Mouse (Mus musculus): ENCODE measurements around the gene Ccpg1. TPM values are rescaled to one million over a fixed set of nuclear protein-coding genes. Genes with fewer than 3 reads are reported as not detected.

Gene Ccpg1
- total RNA-seq (2022) = 100 to 1,000 TPM; 156 to 205 (median 185) TPM

DNA sequence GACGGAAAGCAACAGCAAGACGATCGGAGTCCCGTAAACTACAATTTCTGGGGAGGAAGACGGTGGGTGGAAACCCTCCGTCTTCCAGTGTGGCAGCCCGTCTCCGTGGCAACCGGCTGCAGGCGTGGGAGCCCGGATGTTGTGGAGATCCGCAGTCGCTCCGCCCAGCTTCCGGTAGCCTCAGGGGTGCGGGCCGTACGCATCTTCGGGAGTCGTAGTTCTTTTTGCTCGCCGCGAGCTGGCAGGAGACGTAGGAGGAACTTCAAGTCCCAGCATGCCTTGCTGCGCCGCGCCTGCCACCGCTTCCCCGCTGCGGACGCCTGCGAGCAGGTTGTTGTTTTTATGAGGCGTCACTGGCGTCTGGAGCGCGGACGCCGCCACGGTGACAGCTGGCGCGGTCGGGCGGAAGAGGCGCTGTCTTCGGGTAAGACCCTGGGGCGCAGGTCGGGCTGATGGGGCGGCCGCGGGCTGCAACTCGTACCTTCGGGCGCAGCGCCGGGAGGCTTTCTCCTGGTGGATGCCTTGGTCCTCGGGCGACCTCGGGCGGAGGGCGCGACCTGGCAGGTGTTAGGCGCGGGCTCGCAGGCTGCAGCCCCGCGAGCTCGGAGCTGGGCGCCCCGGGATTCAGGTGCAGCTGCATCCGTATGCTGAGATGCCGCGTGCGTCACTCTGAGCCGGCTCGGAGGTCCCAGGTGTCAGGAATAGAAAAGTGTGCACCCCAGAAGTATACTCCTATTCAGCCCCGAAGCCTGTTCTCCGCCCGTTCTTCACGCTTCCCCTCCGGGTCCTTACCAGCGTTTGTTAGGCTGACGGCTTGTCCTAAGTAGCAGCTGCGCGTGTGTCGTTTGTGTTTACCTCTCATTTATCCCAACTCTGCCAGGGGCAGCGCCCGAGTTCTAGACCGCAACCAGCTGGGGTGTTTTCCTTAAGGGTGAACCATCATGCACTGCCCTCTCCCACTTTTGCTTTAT, at the start of gene Ccpg1, which contains the start of gene Ccpg1os:
Gene Ccpg1 (plus strand): TSS at position 180 of the 971 bp plus-strand sequence.
Gene Ccpg1os (minus strand): TSS at position 133 of the 971 bp plus-strand sequence.
- peak; percentile 97 for DNase-seq

DNA sequence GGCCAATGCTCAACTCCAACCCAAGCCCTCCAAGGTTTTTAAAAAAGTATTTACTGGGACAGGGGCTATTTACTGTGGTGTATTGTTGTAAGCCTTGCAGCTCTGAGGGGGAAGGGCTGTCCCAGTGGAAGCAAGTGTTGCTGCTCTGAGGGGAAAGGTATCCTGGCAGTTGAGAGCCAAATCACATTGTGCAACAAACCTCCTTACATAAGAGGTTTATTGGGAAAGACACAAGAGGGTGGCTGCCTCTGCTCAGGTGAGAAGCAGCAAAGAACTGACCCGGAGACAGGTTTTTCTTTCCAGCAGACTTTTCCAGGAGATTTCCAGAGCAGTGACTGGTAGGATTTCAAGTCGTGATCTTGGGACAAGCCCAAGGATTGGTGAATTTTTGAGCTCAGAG, 48.9 kb upstream of the Ccpg1 start:
- DNase-seq = no peak

DNA sequence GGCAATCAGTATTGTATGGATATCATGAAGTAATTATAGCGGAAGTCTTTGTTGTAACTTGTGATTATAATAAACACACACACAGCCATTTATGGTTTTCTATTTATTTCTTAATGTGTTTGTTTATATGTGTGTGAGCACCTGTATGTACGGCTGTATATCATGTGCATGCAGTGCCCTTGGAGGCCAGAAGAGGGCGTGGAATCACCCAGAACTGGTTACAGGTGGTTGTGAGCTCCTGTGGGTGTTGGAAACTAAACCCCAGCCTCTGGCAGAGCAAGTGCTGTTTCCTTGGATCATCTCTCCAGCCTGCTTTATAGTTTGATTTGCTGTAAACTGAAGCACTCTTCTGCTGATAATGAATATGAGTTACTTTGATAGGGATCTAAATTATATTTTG, 41.8 kb upstream of the Ccpg1 start:
- DNase-seq = no peak

DNA sequence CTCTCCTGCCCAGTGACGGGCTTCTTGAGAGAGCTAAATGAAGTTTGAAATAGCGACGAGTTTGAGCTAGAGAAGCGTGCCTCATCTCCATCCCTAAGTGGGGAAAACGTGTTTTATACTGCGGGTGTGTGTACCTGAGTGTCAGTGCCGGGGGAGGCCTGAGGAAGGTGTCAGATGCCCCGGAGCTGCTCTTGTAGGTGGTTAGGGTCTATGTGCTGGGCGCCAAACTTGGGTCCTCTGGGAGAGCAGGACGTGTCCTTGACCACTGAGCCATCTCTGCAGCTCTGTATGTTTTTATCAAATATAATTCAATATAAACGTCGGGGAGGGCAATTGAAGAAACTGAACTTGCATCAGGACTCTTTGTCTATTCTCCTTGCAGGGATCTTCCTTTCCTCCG, 40.9 kb upstream of the Ccpg1 start:
- DNase-seq = no peak

DNA sequence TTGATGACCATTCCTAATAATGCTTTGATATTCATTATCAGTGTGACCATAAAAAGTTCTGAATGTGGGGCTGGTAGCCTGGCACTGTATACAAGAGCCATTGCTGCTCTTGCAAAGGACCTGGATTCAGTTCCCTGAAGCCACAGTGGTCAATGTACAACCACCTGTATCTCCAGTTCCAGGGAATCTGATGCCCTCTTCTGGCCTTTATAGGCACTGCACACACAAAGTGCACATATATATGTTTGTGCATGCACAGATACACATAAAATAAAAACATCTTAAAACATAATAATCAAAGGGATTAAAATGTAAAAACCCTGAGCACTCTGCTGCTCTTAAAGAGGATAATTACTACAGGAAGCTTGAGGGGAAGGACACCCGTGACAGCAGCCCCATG, 38.2 kb upstream of the Ccpg1 start:
- no peak for DNase-seq

DNA sequence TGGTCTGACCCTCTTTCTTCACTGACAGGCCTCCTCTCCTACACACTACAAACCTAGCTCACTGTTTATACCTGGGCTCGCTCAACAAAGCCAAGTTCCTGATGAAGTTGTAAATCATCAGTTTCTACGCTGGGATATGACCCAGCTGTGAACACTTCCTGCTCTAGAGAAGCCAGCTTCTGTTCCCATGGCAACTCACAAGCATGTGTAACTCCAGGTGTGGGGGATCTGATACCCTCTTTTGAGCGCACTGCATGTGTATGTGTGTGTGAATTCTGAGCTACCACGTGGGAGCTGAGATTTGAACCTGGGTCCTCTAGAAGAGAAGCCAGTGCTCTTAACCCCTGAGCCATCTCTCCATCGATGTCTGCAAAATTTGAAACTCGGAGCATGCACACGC, 35.7 kb upstream of the Ccpg1 start:
- no peak for DNase-seq

DNA sequence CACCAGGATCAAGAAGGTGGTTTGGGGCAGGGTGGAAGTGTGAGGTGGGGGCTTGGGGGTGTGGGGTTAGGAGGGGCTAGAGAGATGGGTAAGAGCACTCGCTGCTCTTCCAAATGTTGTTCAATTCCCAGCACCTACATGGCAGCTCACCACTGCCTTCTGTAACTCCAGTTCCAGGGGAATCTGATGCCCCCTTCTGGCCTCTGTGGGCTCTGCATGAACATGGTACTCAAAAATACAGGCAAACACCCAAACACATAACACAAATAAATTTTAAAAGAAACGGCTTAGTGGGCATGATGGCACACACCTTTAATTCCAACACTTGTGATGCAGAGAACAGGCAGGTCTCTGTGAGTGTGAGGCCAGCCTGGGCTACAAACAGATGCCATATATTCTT, 30.5 kb upstream of the Ccpg1 start:
- no peak for DNase-seq

DNA sequence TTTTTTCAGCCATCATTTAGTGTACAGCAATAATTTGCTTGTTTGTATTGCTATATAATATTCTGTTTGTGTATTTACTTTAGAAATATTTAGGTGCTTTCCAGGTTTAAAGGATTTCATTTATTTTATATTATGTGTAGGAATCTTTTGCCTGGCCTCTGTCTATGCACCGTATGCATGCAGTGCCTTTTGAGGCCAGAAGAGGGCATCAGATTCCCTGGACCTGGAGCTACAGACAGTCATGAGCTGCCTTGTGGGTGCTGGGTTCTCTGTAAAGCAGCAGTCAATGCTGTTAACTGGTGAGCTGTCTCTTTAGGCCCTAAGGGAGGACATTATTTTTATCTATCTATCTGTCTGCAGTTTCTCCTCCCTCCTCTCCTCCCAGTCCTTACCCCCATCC, 29.7 kb upstream of the Ccpg1 start:
- DNase-seq = no peak

DNA sequence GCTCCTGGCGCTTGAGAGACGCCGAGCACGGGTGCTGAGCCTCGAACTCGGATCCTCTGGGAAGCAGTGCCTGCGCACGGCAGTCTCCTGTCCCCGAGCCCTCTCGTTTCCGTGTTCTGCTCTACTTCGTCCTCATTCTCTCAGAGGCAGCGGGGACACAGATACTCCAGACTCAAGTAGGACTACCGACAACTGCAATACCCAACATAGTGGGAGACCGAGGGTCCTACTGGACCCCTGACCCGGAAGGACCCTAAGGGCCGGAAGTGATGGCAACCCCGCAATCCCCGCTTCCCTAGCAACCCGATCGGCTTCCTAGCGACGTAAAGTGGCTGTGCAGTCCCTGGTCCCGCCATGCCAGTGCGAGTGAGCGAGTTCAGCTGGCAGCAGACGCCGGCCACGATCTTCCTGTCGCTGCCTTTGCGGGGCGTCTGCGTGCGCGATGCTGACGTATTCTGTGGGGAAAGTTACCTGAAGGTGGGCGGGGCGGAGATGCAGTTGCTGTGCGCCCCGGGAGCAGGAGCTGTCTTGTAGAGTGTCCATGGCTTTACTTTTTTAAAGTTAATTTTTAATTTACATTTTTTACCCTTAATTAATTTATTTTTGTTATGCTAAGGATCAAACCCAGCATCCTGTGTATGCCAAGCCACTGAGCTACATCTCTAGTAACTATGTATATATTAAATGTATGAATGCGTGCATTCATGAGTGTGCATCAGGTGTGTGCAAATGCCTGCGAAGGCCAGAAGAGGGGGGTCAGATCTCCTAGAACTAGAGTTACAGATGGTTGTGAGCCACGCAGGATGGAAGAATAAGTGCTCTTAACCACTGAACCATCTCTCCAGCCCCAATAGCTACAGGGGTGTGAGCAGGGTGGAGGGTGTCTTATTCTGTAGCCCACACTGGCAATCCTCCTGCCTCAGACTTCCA, 26.4 kb upstream of the Ccpg1 start, which contains the start of the genes Dyx1c1 and Gm44503:
Gene Dyx1c1 (plus strand): TSS at position 265 of the 930 bp plus-strand sequence.
Gene Gm44503 (plus strand): TSS at position 332 of the 930 bp plus-strand sequence.
- DNase-seq = peak; percentile 76

DNA sequence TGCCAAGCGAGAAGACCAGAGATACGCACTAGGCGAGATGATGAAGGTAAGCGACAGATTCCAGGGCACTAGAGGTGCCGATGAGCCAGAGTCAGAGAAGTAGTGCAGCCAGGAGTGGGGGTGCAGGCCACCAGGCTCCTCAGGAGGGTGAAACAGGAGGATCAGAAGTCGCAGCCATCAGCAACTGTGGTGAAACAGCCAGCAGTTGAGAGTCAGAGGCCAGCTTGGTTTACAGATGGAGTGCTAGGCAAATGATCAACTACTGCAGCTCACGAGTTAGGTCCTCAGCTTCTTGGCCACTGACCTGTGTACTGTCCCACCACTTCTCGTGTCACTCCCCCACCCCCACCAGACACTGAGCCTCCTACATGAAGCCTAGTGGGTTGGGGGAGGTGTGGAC, 23.9 kb upstream of the Ccpg1 start:
- DNase-seq = no peak

DNA sequence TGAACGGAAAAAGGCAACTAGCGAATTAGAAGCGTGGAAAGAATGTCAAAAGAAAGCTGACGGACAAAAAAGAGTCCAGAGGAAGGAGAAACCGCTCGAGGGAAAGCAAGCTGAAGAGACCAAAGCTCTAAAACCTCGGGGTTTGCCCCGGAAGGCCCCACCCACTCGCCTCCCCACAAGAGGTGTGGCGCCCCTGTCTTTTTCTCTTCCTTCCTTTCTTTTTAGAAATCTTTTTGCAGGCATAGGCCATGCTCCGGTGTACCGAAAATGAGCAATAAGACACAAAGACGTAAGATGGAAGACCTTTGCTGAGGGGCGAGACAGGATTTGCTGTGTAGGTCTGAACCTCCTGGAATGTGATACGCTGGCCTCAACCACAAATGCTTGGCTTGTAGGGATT, 23.3 kb upstream of the Ccpg1 start:
- no peak for DNase-seq

DNA sequence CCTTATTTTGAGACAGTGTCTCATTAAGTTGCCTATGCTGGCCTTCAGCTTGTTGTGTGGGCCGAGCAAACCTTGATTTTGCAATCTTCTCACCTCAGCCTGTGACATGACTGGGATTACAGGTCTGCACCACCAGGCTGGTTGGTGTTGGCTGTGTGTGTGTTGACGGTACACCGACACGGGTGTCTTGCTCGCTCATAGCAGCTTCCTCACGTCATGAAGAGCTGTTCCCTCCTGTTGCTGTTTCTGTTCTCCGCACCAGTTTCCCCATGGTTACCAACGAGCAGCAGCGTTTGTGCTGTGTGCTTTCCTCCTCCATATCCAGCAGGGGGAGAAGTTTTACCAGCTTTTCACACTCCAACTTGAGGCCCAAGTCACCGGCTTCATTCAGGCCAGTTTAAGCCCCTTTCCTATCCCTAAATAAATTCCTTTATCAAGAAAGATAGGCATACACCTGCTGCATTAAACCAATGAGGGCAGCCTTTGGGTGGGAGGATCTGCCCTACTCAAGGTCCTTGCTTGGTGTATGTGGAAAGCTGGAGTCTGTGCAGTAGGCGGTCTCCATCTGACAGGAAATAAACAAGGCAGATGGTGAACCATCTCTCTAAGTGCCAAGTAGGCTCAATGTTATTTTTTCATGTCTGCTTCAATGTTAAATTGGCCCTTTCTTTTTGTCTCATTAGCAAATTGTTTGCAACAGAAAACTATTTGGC, 16.7 kb upstream of the Ccpg1 start:
- DNase-seq = peak; percentile 51

DNA sequence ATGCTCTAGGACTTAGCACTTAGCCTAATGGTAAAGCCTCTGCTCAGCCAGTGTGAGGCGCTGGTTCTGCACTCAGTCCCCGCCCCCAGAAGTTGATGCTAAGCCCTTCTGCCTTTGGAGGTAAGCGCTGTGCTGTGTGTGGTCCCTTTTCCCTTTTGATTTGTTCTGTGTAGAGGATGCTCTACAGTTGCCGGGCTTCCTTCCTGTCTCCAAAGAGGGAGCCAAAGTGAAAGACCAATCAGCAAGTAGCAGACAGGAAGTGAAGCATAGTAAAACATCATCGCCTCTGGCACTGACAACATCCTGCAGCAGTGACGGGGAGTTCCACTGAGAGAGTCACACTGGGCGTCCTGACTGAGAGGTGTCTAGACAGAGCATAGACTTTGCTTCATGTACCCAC, 15.4 kb upstream of the Ccpg1 start:
- DNase-seq = no peak

DNA sequence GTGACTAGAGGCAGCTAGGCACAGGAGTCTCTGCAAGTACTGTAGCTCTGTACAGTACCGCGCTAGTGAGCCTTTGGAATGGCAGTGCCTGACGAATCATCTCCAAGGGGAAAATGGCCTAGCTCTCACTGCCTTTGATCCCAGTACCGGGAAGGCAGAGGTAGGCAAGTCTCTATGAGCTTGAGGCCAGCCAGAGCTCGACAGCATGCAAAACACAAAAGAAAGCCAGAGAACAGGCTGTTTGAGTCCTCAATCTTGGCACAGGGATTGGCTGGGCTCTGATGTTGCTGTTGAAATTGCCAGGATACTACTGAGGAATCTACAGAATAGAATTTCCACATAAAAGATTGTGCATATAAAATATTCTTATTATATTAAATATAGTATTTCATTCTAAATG, 12.8 kb upstream of the Ccpg1 start:
- no peak for DNase-seq

DNA sequence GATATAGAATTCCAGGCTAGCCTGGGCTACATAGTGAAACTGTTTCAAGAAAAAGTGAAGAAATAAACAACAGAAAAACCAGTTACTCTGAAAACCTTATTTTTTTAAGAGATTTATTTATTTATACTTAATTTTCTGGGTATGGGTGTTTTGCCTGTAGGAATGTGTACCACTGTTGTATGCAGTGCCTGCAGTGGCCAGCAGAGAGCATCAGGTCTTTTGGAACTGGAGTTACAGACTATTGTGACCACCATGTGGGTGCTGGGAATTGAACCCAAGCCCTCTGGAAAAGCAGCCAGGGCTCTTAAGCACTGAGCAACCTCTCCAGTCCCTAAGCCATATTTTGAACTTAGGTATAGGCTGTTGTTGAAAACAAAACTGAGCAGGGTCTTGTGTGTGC, 12.2 kb upstream of the Ccpg1 start:
- DNase-seq = no peak

DNA sequence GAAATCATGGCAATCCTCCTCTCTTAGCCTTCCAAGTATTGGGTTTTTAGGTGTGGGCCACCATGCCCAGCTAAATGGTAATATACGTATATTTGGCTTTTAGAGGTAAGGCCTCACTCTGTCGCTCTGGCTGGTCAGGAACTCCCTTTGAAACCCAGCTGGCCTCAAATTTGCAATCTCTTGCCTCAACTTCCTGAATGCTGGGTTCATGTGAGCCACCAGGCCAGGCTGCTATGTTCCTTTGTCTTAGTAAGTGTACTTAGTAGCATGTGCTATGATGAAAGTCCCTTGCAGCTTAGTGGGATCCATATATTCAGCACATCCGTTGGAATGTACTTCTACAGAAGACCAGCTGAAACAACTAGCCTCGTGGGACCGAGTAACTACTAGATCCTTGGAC, 10.5 kb upstream of the Ccpg1 start:
- DNase-seq = no peak

DNA sequence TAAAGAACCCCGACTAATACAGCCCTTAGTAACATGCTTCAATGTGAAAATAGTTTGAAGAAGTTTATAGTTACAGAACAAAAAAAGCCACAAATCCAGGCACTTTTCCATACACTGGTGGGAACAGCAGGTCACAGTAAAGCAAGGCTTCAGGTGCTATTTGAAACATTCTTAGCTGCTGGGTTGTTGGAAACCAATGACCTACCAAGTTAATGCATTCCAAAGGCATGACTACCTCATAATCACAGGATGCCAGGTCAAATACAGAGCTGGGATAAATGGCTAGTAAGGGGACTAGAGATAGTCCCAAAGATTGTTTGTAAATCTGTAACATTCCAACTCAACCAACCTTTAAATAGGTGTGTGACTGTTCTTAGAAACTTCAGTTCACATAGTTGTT, 10.0 kb upstream of the Ccpg1 start:
- DNase-seq = no peak

DNA sequence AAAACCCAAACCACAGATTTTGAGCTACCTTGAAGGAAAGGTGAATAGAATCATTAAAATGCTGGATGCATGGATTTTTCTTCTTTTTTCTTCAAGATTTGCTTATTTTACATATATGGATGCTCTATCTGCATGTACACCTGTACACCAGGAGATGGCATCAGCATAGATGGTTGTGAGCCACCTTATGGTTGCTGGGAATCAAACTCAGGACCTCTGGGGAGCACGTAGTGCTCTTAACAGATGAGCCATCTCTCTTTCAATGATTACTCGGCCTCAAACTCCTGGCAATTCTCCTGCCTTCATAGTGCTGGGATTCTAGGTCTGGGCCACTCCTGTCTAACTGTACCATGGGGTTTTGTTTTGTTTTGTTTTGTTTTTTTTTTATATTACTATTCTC, 2.2 kb upstream of the Ccpg1 start:
- DNase-seq = no peak

DNA sequence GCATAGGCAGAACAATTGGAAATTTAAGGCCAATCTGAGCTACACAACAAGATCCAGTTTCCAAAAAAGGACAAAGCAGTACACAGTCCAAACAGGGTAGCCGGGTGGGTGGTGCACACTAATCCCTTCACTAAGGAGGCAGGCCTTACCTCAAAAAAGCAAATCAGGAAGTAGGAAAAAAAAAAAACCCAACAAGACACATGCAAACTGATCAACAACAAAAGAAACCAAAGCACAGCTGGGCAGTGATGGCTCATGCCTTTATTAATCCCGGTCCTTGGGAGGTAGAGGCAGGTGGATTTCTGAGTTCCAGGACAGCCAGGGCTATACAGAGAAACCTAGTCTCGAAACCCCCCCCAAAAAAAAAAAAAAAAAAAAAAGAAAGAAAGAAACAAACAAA, 2.5 kb downstream of the Ccpg1 start:
- DNase-seq = no peak

DNA sequence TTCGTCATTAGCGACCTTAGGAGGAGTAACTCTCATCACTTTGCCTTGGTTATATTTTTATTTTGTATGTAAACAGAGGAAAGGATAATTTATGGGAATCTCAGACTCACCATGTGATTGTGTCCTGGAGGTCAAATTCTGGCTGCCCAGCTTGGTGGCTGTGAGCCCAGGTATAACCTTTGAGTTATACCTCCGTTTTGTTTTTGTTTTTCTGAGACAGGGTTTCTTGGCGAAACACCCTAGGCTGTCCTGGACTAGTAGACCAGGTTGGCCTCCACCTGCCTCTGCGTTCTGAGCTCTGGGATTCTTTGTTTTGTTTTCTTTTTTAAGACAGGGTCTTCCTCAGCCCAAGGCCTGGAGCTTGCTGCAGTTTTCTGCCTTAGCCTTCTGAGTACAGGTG, 3.5 kb downstream of the Ccpg1 start:
- no peak for DNase-seq

DNA sequence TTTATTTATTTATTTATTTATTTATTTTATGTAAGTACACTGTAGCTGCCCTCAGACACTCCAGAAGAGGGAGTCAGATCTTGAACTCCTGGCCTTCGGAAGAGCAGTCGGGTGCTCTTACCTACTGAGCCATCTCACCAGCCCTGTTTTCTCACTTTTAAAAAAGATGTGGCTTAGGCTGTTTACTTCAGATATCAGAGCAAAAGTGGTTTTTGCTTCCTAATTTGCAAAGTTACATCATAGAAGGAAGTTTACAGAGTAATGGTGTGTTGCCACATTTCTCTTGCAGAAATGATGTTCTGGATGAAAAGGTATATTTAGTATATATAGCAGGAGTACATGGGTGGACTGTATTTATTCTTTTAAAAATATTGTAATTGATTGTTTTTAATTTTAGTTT, 6.2 kb downstream of the Ccpg1 start:
- no peak for DNase-seq

DNA sequence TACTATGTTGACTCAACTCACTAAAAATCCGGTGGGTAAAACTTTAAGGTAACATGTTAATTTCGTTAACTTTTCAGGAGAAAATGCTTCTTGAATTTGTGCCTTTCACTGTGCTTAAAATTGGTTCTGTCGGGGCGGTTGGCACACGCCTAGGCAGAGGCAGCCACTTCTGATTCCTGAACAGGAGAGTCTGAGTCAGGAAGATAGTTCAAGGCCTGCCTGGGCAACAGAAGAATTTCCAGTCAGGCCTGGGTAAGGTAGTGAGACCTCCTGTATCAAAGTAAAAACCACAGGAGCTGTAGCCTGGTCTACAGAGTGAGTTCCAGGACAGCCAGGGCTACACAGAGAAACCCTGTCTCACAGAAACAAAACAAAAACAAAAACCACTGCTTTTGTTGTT, 7.3 kb downstream of the Ccpg1 start:
- peak; percentile 28 for DNase-seq
